Mouse (Mus musculus): ENCODE measurements around the gene Coq6.

DNA sequence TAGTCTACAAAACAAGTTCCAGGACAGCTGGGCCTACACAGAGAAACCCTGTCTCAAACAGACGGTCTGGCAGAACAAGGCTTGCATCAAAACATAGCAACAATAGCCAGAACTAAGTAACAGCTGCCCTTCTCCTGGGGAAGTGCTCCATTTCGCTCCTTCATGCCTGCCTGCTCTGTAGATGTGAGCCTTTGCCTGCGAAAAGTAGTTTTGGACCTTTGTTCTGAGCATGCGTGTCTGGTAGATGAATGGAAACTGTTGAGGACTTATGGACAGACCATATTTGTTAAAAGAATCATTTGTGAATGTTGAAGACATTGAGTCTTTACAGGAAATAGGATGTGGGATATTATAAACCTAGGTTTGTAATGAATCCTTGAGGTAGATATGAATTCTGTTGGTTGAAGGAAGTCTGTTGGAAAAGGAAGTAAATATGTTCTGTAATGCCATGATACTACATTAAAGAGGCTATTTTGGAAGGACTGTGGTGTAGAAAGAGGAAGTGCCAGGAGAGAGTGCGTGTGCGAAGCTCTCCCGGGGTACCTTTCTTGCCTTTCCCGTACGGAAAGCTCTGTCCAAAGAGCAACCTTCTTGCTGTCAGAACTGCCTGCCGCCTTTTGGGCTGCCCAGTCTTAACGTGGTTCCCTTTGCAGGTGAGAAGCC, 24.4 kb upstream of the Coq6 start:
- TF ChIP-seq TAL1 (IDR thresholded peaks at IDR 0.05; ENCODE audit: low read length) (no peak), GATA1 (IDR thresholded peaks at IDR 0.05; ENCODE audit: low read length) (no peak)
